Mouse (Mus musculus) lung, adult 2 months (tissue): ENCODE results near the gene Slpi.

ENCODE experiments used
- CTCF ChIP-seq: fragments of 200-500 bp; IDR thresholded peaks from 2 replicates; pipeline ENCODE4 v1.5.1; 2011; ENCODE audit warnings: mild to moderate bottlenecking, low read length, control low read depth; ENCODE audit not compliant: insufficient read depth
- POLR2A ChIP-seq: fragments of 200-500 bp; IDR thresholded peaks from 2 replicates; pipeline ENCODE4 v1.6.1; 2011; ENCODE audit warnings: low read depth, mild to moderate bottlenecking, control low read depth, low read length, borderline replicate concordance; ENCODE audit errors: extremely low read depth

DNA sequence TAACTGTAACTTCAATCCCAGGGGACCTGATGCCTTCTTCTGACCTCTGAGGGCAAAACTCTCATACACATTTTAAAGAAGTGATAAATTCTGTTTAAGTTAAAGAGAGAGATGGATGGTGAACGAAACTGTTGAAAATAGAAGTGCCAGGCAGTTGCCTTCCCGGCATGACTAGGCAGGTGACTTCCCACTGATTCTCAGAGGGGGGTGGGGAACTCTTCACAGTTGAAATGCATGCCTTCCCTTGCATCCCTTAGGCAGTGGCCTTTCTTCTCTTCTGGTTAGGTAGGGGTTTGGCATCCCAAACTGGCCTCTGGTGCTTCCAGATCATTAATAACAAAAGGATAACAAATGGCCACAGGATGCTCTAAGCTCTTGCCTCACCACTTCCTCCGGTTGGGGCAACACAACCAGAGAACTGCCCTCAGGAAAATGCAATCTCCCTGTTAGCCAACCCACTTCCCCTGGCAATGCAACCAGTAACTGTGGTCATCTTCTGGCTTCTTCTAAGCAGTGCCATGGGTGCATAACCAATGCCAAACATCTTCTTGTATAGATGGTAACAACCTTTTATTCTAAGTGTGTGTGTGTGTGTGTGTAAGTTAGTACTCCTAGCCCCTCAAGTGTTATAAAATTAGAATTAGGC is 16.4 kb downstream of the Slpi start:
- TF ChIP-seq CTCF = no peak
- TF ChIP-seq POLR2A = no peak
